Mouse (Mus musculus): ENCODE data around the gene Ddx23. TPM values are rescaled to one million over a fixed set of nuclear protein-coding genes. Genes with fewer than 3 reads are reported as not detected.

The Ddx23 gene
- total RNA-seq, 2 experiments from 2014 or later: 80.2 to 82.7 TPM

Other genes with a start within 250 kb of the Ddx23 start
- gene Olfr282, start 231.7 kb downstream of the Ddx23 start, total RNA-seq (2021): not detected
- not detected for gene Olfr281, start 210.3 kb downstream of the Ddx23 start, total RNA-seq (2021)
- not detected for gene OR5BS1P, start 193.0 kb downstream of the Ddx23 start, total RNA-seq (2021)
- gene Lalba, start 180.2 kb downstream of the Ddx23 start, total RNA-seq (2021): not detected
- not detected for gene Olfr279, start 170.5 kb downstream of the Ddx23 start, total RNA-seq (2021)
- gene Kansl2, start 128.6 kb downstream of the Ddx23 start, total RNA-seq (2021): 10 to 100 TPM; 58.9 to 60.9 TPM
- 10 to 100 TPM; 37.0 to 45.6 TPM for gene Ccnt1, start 92.0 kb downstream of the Ddx23 start, total RNA-seq (2021)
- gene 4930415O20Rik, start 91.9 kb downstream of the Ddx23 start, total RNA-seq (2021): not detected
- gene Adcy6, start 52.8 kb downstream of the Ddx23 start, total RNA-seq (2021): 10 to 100 TPM; 41.5 to 58.4 TPM
- 100 to 1,000 TPM; 273 to 276 TPM for gene Cacnb3, start 32.1 kb downstream of the Ddx23 start, total RNA-seq (2021)
- gene Rnd1, start 14.6 kb upstream of the Ddx23 start, total RNA-seq (2021): 10 to 100 TPM; 29.4 to 32.6 TPM
- 10 to 100 TPM; 12.5 to 14.4 TPM for gene Ccdc65, start 45.3 kb upstream of the Ddx23 start, total RNA-seq (2021)
- gene Fkbp11, start 65.3 kb upstream of the Ddx23 start, total RNA-seq (2021): 1 to 10 TPM; 1.5 to 2.1 TPM
- 100 to 1,000 TPM; 721 to 734 TPM for gene Arf3, start 100.3 kb upstream of the Ddx23 start, total RNA-seq (2021)
- 1 to 10 TPM in 1 of 2 experiments, under 1 TPM in 1; 0.59 to 1.1 TPM for gene Wnt10b, start 115.3 kb upstream of the Ddx23 start, total RNA-seq (2021)
- not detected for gene Wnt1, start 127.0 kb upstream of the Ddx23 start, total RNA-seq (2021)
- 100 to 1,000 TPM; 827 to 848 TPM for gene Ddn, start 146.6 kb upstream of the Ddx23 start, total RNA-seq (2021)
- 10 to 100 TPM; 49.1 to 50.0 TPM for gene Prkag1, start 168.6 kb upstream of the Ddx23 start, total RNA-seq (2021)
- gene Kmt2d, start 208.3 kb upstream of the Ddx23 start, total RNA-seq (2021): 10 to 100 TPM; 69.9 to 98.8 TPM
- gene Rhebl1, start 231.6 kb upstream of the Ddx23 start, total RNA-seq (2021): 10 to 100 TPM in 1 of 2 experiments, 1 to 10 TPM in 1; 9.0 to 10.5 TPM
- gene Dhh, start 235.6 kb upstream of the Ddx23 start, total RNA-seq (2021): under 1 TPM in 1 of 2 experiments, not detected in 1; 0.35 TPM

Data from left cerebral cortex, postnatal 36 days (tissue).